Mouse (Mus musculus): ENCODE measurements around the gene Sept9.

Gene Sept9

GRCm38 (mm10) chr11:117222899-117223298, 23.4 kb downstream of the Sept9 start:
- no peak for DNase-seq

GRCm38 (mm10) chr11:117224804-117225203, 25.3 kb downstream of the Sept9 start:
- DNase-seq, result no peak

DNA sequence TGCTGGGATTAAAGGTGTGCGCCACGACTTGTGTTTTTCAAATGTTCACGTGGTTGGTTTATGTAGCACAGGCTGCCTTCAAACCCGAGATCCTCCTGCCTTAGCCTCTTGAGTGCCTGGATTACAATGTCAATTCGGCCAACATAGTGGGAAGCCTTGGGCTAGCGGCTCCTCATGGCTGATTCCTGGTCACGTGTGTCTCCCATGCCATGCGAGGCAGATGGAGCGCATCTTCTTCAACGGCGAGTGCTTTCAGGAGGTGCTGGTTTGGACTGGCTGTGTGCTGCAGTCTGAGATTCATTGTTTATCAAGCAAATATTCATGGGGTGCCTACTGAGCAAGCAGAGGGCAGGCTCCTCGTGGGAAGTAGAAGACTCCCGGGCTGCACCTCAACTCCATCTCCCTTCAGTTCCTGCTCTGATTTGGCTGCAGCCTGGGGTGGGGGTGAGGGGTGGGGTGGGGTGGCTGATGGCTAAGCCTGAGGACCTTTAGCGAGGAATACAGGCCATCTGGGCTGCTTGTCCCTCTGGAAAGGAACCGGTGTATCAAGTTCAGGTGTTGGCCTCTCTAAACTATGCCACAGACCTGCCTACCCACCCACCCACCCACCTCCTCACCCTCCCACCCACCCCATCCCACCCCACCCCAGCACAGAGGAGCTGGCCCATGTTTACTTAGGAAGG, 26.2 kb downstream of the Sept9 start:
- DNase-seq, result no peak

GRCm38 (mm10) chr11:117226214-117226535, 26.7 kb downstream of the Sept9 start:
- DNase-seq, result no peak

DNA sequence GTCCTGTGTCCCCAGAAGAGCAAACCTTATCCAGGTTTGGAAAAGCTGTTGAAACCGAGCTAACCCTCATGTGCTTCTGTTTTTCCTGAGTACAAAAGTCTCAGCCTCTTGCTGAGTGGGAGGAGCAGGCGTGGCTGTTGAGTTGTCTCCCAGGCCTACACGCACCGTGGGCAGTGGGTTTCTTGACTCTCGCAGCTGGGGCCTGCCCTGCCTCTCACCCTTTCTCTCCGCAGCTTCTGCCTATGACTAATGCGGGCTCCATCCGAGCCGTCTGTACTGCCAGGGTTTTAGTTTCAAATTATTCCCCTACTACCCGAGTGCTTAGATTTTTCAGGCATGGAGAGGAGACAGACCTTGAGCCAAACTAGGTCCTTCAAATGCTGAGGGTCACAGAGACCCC, 28.7 kb downstream of the Sept9 start:
- no peak for DNase-seq

- no peak for DNase-seq
These were observed 32.1 kb downstream of the Sept9 start for GRCm38 (mm10) chr11:117231551-117231950.

GRCm38 (mm10) chr11:117232032-117232431, 32.6 kb downstream of the Sept9 start:
- no peak for DNase-seq

- DNase-seq, result no peak
These were observed 33.5 kb downstream of the Sept9 start for GRCm38 (mm10) chr11:117232886-117233458.

DNA sequence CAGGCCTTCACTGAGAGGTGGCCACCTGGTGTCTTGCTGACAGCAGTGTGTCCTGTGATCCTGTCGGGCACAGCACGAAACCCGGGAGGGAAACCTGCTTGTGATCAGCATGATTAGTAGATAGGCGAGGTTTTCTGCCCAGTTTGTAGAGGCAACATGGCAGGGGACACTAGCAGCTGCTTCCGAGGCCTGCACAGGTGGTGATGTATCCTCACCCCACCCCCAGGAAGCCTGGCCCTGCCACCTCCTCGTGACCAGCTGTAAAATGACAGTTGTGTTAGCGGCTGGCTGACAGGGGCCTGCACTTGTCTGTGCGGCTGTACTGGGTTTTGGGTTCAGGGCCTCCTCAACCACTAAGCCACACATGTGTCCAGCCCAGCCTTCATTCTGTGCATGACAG, 34.4 kb downstream of the Sept9 start:
- no peak for DNase-seq

GRCm38 (mm10) chr11:117235086-117235897, 35.8 kb downstream of the Sept9 start:
- DNase-seq, result no peak

DNA sequence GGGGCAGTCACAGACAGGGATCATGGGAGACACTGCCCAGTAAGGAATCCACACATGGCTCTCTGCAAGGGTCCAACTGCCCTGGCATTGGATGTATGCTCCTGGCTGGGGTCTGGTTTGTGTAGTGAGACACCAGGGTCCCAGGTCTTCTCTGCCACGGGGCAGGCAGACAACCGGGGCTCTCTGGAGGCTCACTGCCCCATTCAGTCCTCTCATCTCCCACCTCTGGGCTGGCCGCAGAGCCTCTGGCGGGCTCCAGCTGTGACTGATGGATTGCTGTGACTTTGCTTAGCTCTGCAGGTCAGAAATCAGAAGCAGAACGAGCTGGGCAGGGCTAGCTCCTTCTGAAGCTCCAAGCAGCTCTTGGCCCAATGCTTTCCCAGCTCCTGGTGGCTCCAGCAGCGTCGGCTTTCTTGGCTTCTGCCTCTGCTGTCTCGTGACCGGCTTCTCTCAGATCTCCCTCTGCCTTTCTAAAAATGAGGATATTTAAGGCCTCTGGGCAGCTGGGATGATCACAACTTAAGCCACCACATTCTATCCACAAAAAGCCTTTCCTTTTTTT, 36.5 kb downstream of the Sept9 start:
- DNase-seq, result no peak

- DNase-seq, result peak; percentile 88
These were observed 38.7 kb downstream of the Sept9 start for GRCm38 (mm10) chr11:117238169-117238568.

DNA sequence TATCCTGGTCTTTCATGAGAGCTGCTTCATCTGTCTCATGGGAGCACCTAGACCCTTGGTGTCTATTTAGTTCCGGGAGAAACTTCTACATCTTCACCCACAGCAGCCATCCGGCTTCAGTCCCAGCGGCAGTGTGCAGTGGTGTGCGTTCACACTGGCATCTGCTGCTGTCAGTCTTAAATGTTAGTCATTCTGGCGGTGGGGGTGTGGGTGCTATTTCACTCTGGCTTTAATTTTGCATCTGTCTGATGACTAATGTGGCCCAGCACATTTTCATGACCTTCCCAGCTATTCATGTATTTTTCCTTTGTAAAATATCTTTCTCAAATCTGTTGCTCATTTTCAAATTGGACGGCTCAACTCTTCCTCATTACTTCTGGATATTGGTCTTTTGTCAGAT, 40.2 kb downstream of the Sept9 start:
- no peak for DNase-seq

DNA sequence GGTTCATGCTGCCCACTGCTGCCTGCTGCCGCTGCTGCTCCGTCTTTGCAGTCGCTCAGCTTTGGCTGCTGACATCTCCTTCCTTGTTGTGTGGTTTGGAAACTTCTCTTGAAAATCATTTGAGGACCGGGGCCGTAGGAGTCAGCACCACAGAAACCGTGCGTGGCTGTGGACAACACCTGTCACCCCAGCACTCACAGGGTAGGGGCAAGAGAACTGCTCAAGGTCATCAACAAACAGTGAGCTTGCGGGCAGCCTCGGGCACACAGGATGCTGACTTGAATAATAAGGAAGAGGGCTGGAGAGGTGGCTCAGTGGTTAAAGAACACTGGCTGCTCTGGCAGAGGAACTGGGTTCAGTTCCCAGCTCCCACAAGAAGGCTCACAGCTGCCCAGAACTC, 40.9 kb downstream of the Sept9 start:
- no peak for DNase-seq

DNA sequence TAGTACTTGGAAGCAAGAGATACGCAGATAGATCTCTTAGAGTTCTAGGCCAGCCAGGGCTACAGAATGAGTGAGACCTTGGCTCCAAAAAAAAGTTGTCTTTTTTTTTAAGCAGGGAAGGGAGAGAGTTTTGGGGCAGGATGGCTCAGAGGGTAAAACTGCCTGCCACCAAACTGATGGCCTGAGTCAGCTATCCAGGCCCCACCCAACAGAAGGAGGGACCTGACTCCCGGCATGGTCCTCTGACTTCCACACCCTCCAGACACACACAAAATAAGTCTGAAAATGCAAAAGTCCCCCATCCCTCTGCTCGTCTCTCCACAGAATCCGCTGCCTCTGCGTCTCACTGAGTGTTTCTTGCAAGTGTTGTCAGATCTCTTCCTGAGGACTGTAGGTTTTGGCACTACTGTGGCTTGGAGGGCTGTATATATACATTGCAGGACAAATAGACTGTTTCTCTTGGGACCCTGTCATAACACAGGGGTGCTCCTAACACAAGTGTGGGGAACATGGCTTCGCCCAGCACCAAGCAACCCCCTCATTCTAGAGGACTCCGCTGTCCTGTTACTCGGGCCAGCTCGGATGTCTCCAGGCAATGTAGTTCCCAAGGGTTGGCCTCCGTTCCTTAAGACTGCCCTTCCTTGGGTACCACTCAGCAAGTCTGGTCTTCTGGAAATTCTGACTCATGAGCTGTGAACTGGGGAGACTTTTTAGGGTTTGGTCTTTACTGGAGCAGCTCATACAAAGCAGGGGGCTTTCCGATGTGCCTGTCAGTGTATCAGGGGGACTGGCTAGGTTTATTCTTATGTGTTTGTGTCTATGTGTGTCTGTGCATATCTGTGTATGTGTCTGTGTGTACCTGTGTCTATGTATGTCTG, 41.6 kb downstream of the Sept9 start:
- DNase-seq, result no peak

GRCm38 (mm10) chr11:117242339-117243084, 43.1 kb downstream of the Sept9 start:
- DNase-seq, result no peak

DNA sequence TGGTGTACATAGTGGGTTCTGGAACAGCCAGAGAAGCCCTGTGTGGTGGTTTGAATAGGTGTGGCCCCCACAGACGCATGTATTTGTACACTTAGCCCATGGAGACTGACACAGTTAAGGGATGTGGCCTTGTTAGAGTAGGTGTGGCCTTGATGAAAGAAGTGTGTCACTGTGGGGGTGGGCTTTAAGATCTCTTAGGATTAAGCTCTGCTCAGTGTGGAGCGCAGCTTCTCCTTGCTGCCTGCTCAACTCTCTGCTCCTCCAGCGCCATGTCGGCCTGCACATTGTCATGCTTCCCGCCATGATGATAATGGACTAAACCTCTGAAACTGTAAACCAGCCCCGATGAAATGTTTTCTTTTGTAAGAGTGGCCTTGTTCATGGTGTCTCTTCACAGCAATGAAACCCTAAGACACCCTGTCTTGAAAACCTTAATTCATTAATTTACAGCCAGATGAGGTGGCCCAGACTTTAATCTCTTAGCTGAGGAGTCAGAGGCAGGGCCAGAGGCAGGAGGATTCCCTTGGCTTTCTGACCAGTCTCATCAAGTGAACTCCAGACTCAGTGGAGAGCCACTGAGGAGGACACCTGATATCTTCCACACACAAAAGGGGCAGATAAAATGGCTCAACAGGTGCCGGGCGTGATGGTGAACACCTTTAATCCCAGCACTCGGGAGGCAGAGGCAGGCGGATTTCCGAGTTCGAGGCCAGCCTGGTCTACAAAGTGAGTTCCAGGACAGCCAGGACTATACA, 44.3 kb downstream of the Sept9 start:
- DNase-seq, result no peak

DNA sequence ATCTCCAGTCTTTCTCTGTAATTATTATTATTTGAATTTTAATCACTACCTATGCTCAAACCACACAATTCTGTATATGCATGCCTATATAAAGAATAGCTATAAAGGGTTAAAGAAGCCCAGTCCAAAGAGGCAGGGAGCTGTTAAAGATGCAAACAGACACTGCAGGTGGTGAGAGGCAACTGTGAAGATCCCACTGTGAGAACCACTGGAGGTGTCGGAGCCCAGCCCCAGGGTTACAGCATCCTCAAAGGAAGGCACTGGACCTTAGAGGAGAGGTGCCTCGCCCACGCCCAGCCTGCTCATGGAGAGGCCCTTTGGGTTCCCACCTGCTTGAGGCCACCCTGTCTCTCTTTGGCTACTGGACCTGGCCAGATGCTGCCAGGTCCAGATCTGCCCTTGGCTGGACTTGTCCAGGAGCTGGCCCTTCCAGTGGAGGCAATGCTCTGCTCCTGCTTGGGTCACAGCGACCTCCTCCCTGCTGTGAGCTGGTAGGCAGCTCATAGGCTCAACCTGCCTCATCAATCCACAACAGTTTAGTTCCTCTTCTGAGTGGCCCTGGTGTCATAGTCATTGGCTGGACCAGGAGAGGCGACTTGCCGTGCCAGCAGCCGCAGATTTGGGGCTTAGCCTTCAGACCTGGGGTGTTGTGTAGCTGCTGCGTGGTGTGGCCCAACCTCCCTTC, 45.7 kb downstream of the Sept9 start:
- DNase-seq, result no peak

DNA sequence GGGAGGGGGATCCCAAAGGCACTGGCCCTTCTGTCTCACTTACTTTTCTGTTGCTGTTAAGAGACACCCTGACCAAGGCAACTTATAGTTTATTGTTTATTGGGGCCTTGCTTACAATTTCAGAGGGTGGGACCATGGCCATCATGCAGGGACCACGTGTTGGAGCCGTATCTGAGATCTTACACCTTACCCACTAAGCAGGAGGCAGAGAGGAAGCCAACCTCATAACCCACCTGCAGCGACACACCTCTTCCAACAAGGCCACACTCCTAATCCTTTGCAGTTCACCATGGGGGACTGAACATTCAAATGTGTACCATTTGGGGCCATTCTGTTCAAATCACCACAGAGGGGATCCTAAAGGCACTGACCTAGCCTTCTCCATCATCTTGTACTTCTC, 46.4 kb downstream of the Sept9 start:
- no peak for DNase-seq

GRCm38 (mm10) chr11:117246286-117246685, 46.8 kb downstream of the Sept9 start:
- no peak for DNase-seq

GRCm38 (mm10) chr11:117246981-117247431, 47.5 kb downstream of the Sept9 start:
- DNase-seq, result no peak

Data from cerebellum, adult 8-10 months (tissue).